Mouse (Mus musculus): ENCODE results near the gene 1700024G13Rik. TPM values are rescaled to one million over a fixed set of nuclear protein-coding genes. Genes with fewer than 3 reads are reported as not detected.
A peak's percentile ranks its signal among the peaks of the same experiment; 100 is the strongest.
"Not testable (repeated sequence)": the region's sequence is repeated elsewhere in the genome, so short reads cannot be mapped to it uniquely, and the experiment has no call there.

The 1700024G13Rik gene
- not detected in 2 replicates for polyA plus RNA-seq (2016; fragmentation: Nextera tagmentation; extraction: Ambion mirVana)

- no peaks in the 10 kb centered on the region for H3K9me3 ChIP-seq (replicated peaks)
- no peak within 1 kb of the TSS for H3K27ac ChIP-seq
- ATAC-seq = peak; percentile 27; the same call in 1 of the 2 replicates
- WGBS (ENCODE audit: insufficient replicate concordance) = 4% methylated on average over 13 of the region's 13 CpGs
- no peak within 1 kb of the TSS for H3K4me3 ChIP-seq
- no peaks in the 10 kb centered on the region for H3K4me1 ChIP-seq
- H3K27me3 ChIP-seq (replicated peaks) = peaks cover 3% of the 10 kb centered on the region; the same call in 1 of the 2 replicates
- H3K9ac ChIP-seq = no peak within 1 kb of the TSS
- no peak within 1 kb of the TSS for H3K4me2 ChIP-seq
- H3K36me3 ChIP-seq = no peaks in the 10 kb centered on the region
Measured at GRCm38 (mm10) chr14:32388196-32388595, at the start of gene 1700024G13Rik. 1700024G13Rik (minus strand) TSS chr14:32388391.

GRCm38 (mm10) chr14:32437352-32437793 is 49.2 kb upstream of the 1700024G13Rik start:
- Histone ChIP-seq H3K9ac (no peak overlapping the region), H3K4me3 (no peak overlapping the region), H3K27ac (no peak overlapping the region), H3K36me3 (no peaks in the 10 kb centered on the region), H3K4me2 (no peak overlapping the region), H3K27me3 (replicated peaks) (0 out of 2 replicates have a peak, but pooled peaks cover 13% of the 10 kb centered on the region), H3K4me1 (no peaks in the 10 kb centered on the region), H3K9me3 (replicated peaks) (no peaks in the 10 kb centered on the region)
- no peak for ATAC-seq
- WGBS (ENCODE audit: insufficient replicate concordance) = 46% methylated on average over 5 of the region's 5 CpGs

- Histone ChIP-seq H3K9me3 (replicated peaks) (no peaks in the 10 kb centered on the region), H3K4me2 (no peak overlapping the region), H3K27me3 (replicated peaks) (0 out of 2 replicates have a peak, but pooled peaks cover 6% of the 10 kb centered on the region), H3K36me3 (no peaks in the 10 kb centered on the region), H3K4me3 (no peak overlapping the region), H3K4me1 (no peaks in the 10 kb centered on the region), H3K27ac (no peak overlapping the region), H3K9ac (no peak overlapping the region)
- no peak for ATAC-seq
- 51% methylated on average over 8 of the region's 8 CpGs for WGBS (ENCODE audit: insufficient replicate concordance)
Measured at GRCm38 (mm10) chr14:32429030-32429602, 40.9 kb upstream of the 1700024G13Rik start.

- peaks cover 12% of the 10 kb centered on the region for H3K27me3 ChIP-seq (replicated peaks)
- no peak for ATAC-seq
- no peak overlapping the region for H3K27ac ChIP-seq
- no peaks in the 10 kb centered on the region for H3K4me1 ChIP-seq
- no peak overlapping the region for H3K9ac ChIP-seq
- H3K4me2 ChIP-seq = no peak overlapping the region
- no peak overlapping the region for H3K4me3 ChIP-seq
- no peaks in the 10 kb centered on the region for H3K9me3 ChIP-seq (replicated peaks)
- 75% methylated on average over 7 of the region's 7 CpGs for WGBS (ENCODE audit: insufficient replicate concordance)
- H3K36me3 ChIP-seq = no peaks in the 10 kb centered on the region
Measured at GRCm38 (mm10) chr14:32423946-32424345, 35.8 kb upstream of the 1700024G13Rik start.

- Histone ChIP-seq H3K27me3 (replicated peaks) (peaks cover 10% of the 10 kb centered on the region), H3K4me3 (no peak overlapping the region), H3K9me3 (replicated peaks) (no peaks in the 10 kb centered on the region), H3K4me2 (no peak overlapping the region), H3K9ac (no peak overlapping the region), H3K36me3 (no peaks in the 10 kb centered on the region), H3K4me1 (no peaks in the 10 kb centered on the region), H3K27ac (no peak overlapping the region)
- no peak for ATAC-seq
- 73% methylated on average over 11 of the region's 11 CpGs for WGBS (ENCODE audit: insufficient replicate concordance)
Measured at GRCm38 (mm10) chr14:32418747-32419146, 30.6 kb upstream of the 1700024G13Rik start.

- Histone ChIP-seq H3K36me3 (no peaks in the 10 kb centered on the region), H3K27ac (no peak overlapping the region), H3K4me1 (no peaks in the 10 kb centered on the region), H3K9ac (no peak overlapping the region), H3K4me2 (no peak overlapping the region), H3K27me3 (replicated peaks) (no peaks in the 10 kb centered on the region), H3K4me3 (no peak overlapping the region), H3K9me3 (replicated peaks) (no peaks in the 10 kb centered on the region)
- ATAC-seq = no peak
- 76% methylated on average over 5 of the region's 5 CpGs for WGBS (ENCODE audit: insufficient replicate concordance)
Measured at GRCm38 (mm10) chr14:32412075-32412474, 23.9 kb upstream of the 1700024G13Rik start.

- WGBS (ENCODE audit: insufficient replicate concordance) = 76% methylated on average over 5 of the region's 5 CpGs
- no peaks in the 10 kb centered on the region for H3K4me1 ChIP-seq
- no peak overlapping the region for H3K4me2 ChIP-seq
- no peak overlapping the region for H3K27ac ChIP-seq
- H3K9me3 ChIP-seq (replicated peaks) = no peaks in the 10 kb centered on the region
- no peak overlapping the region for H3K4me3 ChIP-seq
- H3K9ac ChIP-seq = no peak overlapping the region
- H3K36me3 ChIP-seq = no peaks in the 10 kb centered on the region
- H3K27me3 ChIP-seq (replicated peaks) = no peaks in the 10 kb centered on the region
- no peak for ATAC-seq
Measured at GRCm38 (mm10) chr14:32410084-32410483, 21.9 kb upstream of the 1700024G13Rik start.

GRCm38 (mm10) chr14:32405399-32405798 is 17.2 kb upstream of the 1700024G13Rik start:
- not testable (repeated sequence) for H3K4me2 ChIP-seq; ATAC-seq; H3K4me1 ChIP-seq; H3K9me3 ChIP-seq (replicated peaks); H3K9ac ChIP-seq; H3K4me3 ChIP-seq; H3K27me3 ChIP-seq (replicated peaks); H3K36me3 ChIP-seq; H3K27ac ChIP-seq
- 55% methylated on average over 1 of the region's 1 CpGs for WGBS (ENCODE audit: insufficient replicate concordance)

GRCm38 (mm10) chr14:32381619-32382018 is 6.6 kb downstream of the 1700024G13Rik start:
- Histone ChIP-seq H3K27ac (no peak overlapping the region), H3K4me2 (no peak overlapping the region), H3K4me1 (no peaks in the 10 kb centered on the region), H3K9ac (no peak overlapping the region), H3K27me3 (replicated peaks) (peaks cover 46% of the 10 kb centered on the region), H3K9me3 (replicated peaks) (no peaks in the 10 kb centered on the region), H3K36me3 (no peaks in the 10 kb centered on the region), H3K4me3 (no peak overlapping the region)
- WGBS (ENCODE audit: insufficient replicate concordance) = 37% methylated on average over 15 of the region's 15 CpGs
- no peak for ATAC-seq

GRCm38 (mm10) chr14:32381066-32381465 is 7.1 kb downstream of the 1700024G13Rik start:
- Histone ChIP-seq H3K9me3 (replicated peaks) (no peaks in the 10 kb centered on the region), H3K4me2 (no peak overlapping the region), H3K36me3 (no peaks in the 10 kb centered on the region), H3K4me3 (no peak overlapping the region), H3K27ac (no peak overlapping the region), H3K9ac (no peak overlapping the region), H3K27me3 (replicated peaks) (peaks cover 46% of the 10 kb centered on the region), H3K4me1 (no peaks in the 10 kb centered on the region)
- ATAC-seq = no peak
- WGBS (ENCODE audit: insufficient replicate concordance) = 21% methylated on average over 7 of the region's 7 CpGs

- Histone ChIP-seq H3K36me3 (no peaks in the 10 kb centered on the region), H3K4me2 (no peak overlapping the region), H3K4me3 (no peak overlapping the region), H3K9me3 (replicated peaks) (no peaks in the 10 kb centered on the region), H3K4me1 (no peaks in the 10 kb centered on the region), H3K27ac (no peak overlapping the region), H3K27me3 (replicated peaks) (peaks cover 46% of the 10 kb centered on the region), H3K9ac (no peak overlapping the region)
- no peak for ATAC-seq
- WGBS (ENCODE audit: insufficient replicate concordance) = 23% methylated on average over 3 of the region's 3 CpGs
Measured at GRCm38 (mm10) chr14:32380099-32380480, 8.1 kb downstream of the 1700024G13Rik start.

GRCm38 (mm10) chr14:32379395-32380098 is 8.6 kb downstream of the 1700024G13Rik start:
- Histone ChIP-seq H3K9me3 (replicated peaks) (no peaks in the 10 kb centered on the region), H3K27ac (no peak overlapping the region), H3K9ac (no peak overlapping the region), H3K36me3 (no peaks in the 10 kb centered on the region), H3K4me1 (no peaks in the 10 kb centered on the region), H3K4me3 (no peak overlapping the region), H3K27me3 (replicated peaks) (peaks cover 46% of the 10 kb centered on the region), H3K4me2 (no peak overlapping the region)
- no peak for ATAC-seq
- 16% methylated on average over 22 of the region's 22 CpGs for WGBS (ENCODE audit: insufficient replicate concordance)
